In genomic region chr5:150459801-150460200, GRCm38 (mm10) we compare ENCODE assay signal across 18 mouse cellular contexts. TPM values are rescaled to one million over a fixed set of nuclear protein-coding genes. Genes with fewer than 3 reads are reported as not detected.
DNase-seq lines count a peak whose midpoint lies in the region; ATAC-seq and TF ChIP-seq lines count a peak whose summit lies in the region.
"Had no signal": no experiment of that assay in that cellular context is flagged by ENCODE, and none has a peak within 500 bp of the region (broad histone marks: within the 10 kb centered on the region; RNA-seq: fewer than 3 reads in every experiment).

No protein-coding gene starts in this region.

- H3K4me3 ChIP-seq in layer of hippocampus, adult 2 months = no peak overlapping the region
- H3K4me3 ChIP-seq: embryonic facial prominence, embryonic 12.5 days; hindbrain, embryonic 10.5 days; limb, embryonic 12.5 days had no signal

- TF ChIP-seq CTCF in layer of hippocampus, adult 2 months (conservative IDR thresholded peaks at IDR 0.05) = peak; percentile 70

- peak; percentile 34 for DNase-seq in CD4-positive, CD25-positive, alpha-beta regulatory T cell, adult 2 months (ENCODE audit: low read depth, low spot score)
- DNase-seq in layer of hippocampus, adult 2 months (ENCODE audit: low spot score in 2 of 2) = no peak
- no peak for DNase-seq in layer of hippocampus, adult 9-10 months (ENCODE audit: low spot score)
- peak; percentile 25 for DNase-seq in thymus, postnatal 4 days
- DNase-seq in thymus, postnatal 10 days (ENCODE audit: low spot score in 2 of 2) = no peak
- DNase-seq in testis, postnatal 14 days (ENCODE audit: low spot score) = peak; percentile 38
- DNase-seq: gastrocnemius, postnatal 10 days; kidney, adult 18-20 months; layer of hippocampus, postnatal 36 days had no signal

- no peak for ATAC-seq in CD4-positive, CD25-positive, alpha-beta regulatory T cell, adult 4 months
- ATAC-seq in megakaryocyte, adult 5-6 weeks (ENCODE audit: poor library complexity, severe bottlenecking) = no peak

- H3K27ac ChIP-seq in layer of hippocampus, adult 2 months = no peak overlapping the region; the same call in 1 of the 2 replicates
- H3K27ac ChIP-seq: embryonic facial prominence, embryonic 12.5 days; hindbrain, embryonic 10.5 days; limb, embryonic 12.5 days had no signal

RNA-seq across cellular contexts. Expression of gene Zar1l, which starts 58.2 kb away (rescaled TPM):
- not detected for polyA plus RNA-seq in CD4-positive, CD25-positive, alpha-beta regulatory T cell, adult 4 months (2017; shearing (Covaris generic))
- not detected for total RNA-seq in layer of hippocampus, adult 2 months (2021)
- not detected in 2 replicates for total RNA-seq in megakaryocyte, adult 5-6 weeks (2015)
- total RNA-seq in megakaryocyte, adult 5-6 weeks (2017) = not detected in 2 replicates
- total RNA-seq: gastrocnemius, postnatal 10 days; layer of hippocampus, postnatal 36 days; monocyte, adult 5-6 weeks had no signal
- polyA plus RNA-seq: embryonic facial prominence, embryonic 12.5 days; forebrain, embryonic 11.5 days; heart, embryonic 11.5 days; hindbrain, embryonic 10.5 days; limb, embryonic 12.5 days; thymus, postnatal 0 days had no signal

Comparison
In these comparisons a context has a peak if more than half of its experiments do, and no peak if none do; other contexts are left out.
1. DNase-seq: peak in CD4-positive, CD25-positive, alpha-beta regulatory T cell, adult 2 months (single experiment), thymus, postnatal 4 days (single experiment) and testis, postnatal 14 days (single experiment); none in layer of hippocampus, adult 2 months (0 of 2), layer of hippocampus, adult 9-10 months (single experiment) and thymus, postnatal 10 days (0 of 2).